Mouse (Mus musculus) stomach, embryonic 16.5 days (tissue): ENCODE data around the gene Adcy7. TPM values are rescaled to one million over a fixed set of nuclear protein-coding genes. Genes with fewer than 3 reads are reported as not detected.
A peak's percentile ranks its signal among the peaks of the same experiment; 100 is the strongest.

ENCODE experiments used
- ATAC-seq: fragments of 200-750 bp; cut with Nextera tagmentation; 2 replicates; pipeline ENCODE4 v1.8.0; 2017; ENCODE audit warnings: moderate number of reproducible peaks, moderate TSS enrichment; ENCODE audit not compliant: insufficient read depth, low FRiP score
- H3K27ac ChIP-seq: fragments of 300-500 bp; sonication (generic); 2 replicates; pipeline ENCODE4 v1.5.1; 2014; ENCODE audit warnings: low read length
- H3K27me3 ChIP-seq: fragments of 300-500 bp; sonication (generic); 2 replicates; pipeline ENCODE4 v1.6.1; 2014; ENCODE audit warnings: low read length, control low read depth, mixed read lengths; ENCODE audit not compliant: control insufficient read depth, insufficient read depth
- H3K36me3 ChIP-seq: fragments of 300-500 bp; sonication (generic); 2 replicates; pipeline ENCODE4 v1.6.1; 2014; ENCODE audit warnings: low read length; ENCODE audit not compliant: control insufficient read depth, insufficient read depth
- H3K4me1 ChIP-seq: fragments of 300-500 bp; sonication (generic); 2 replicates; pipeline ENCODE4 v1.6.1; 2014; ENCODE audit warnings: low read length, control low read depth, mixed read lengths; ENCODE audit not compliant: control insufficient read depth, insufficient read depth
- H3K4me2 ChIP-seq: fragments of 300-500 bp; sonication (generic); 2 replicates; pipeline ENCODE4 v1.6.1; 2014; ENCODE audit warnings: low read depth, low read length, mixed read lengths
- H3K4me3 ChIP-seq: fragments of 300-500 bp; sonication (generic); replicated peaks from 2 replicates; pipeline ENCODE4 v1.5.1; 2014; ENCODE audit warnings: mild to moderate bottlenecking, low read length
- H3K9ac ChIP-seq: fragments of 300-500 bp; sonication (generic); 2 replicates; pipeline ENCODE4 v1.6.1; 2014; ENCODE audit warnings: low read length
- H3K9me3 ChIP-seq: fragments of 300-500 bp; sonication (generic); replicated peaks from 2 replicates; pipeline ENCODE4 v1.6.1; 2016; ENCODE audit warnings: low read length, control low read depth; ENCODE audit not compliant: control insufficient read depth
- WGBS: fragments of 180-500 bp; shearing (Covaris S2); extraction: QIAGEN DNeasy Blood & Tissue Kit; methylation state at CpG from one replicate; pipeline ENCODE4 v1.1.7; 2014; 5-methylcytosine and 5-hydroxymethylcytosine counted together
- polyA plus RNA-seq: library from polyadenylated mRNA; unstranded; fragments of >200 nt; fragmentation: Nextera tagmentation; extraction: Ambion mirVana; gene quantifications from 2 replicates; pipeline ENCODE4 v1.2.1, GENCODE M21; 2015

Adcy7 gene
- polyA plus RNA-seq, 1 experiment from 2014 or later = 8.7 TPM

DNA sequence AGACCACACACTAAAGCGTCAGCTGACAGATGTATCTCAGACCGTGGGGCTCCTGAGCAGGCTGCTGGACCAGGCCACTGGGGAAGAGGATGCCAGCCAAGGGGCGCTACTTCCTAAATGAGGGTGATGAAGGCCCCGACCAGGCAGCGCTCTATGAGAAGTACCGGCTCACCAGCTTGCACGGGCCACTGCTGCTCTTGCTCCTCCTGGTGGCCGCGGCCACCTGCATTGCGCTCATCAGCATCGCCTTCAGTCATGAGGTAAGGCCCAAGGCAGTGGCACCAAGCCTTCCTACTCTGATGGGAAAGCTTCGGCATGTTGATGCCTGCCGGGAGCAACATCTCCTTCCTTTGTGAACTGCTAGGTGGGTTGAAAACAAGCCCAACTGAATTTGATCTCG lies 34.3 kb downstream of the Adcy7 start:
- Histone ChIP-seq H3K9me3 (no peaks in the 10 kb centered on the region), H3K27me3 (no peaks in the 10 kb centered on the region), H3K4me1 (peaks cover 3% of the 10 kb centered on the region; the same call in 1 of the 2 replicates), H3K4me3 (no peak overlapping the region), H3K4me2 (no peak overlapping the region), H3K9ac (no peak overlapping the region), H3K36me3 (no peaks in the 10 kb centered on the region), H3K27ac (no peak overlapping the region)
- 68% methylated on average over 14 of the region's 14 CpGs for WGBS
- peak; percentile 18; the same call in 1 of the 2 replicates for ATAC-seq

DNA sequence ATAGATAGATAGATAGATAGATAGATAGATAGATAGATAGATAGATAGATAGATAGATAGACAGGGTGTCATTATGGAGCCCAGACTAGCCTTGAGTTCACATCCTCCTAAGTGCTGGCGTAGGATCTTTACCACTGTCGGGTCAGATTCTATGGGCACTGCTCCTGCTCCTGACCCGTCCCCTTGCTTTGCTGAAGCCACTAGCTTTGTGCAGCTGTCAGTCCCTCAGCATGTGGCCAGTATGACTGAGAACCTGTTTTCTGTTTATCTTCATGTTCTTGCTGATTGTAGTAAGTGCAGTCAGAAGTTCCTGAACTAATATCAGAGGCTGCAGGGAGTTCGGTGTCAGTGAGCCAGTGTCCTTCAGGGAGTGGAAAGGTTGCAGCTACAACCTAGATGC lies 35.5 kb downstream of the Adcy7 start:
- Histone ChIP-seq H3K4me2 (no peak overlapping the region), H3K4me1 (no peaks in the 10 kb centered on the region), H3K27ac (no peak overlapping the region), H3K4me3 (no peak overlapping the region), H3K9ac (no peak overlapping the region), H3K9me3 (no peaks in the 10 kb centered on the region), H3K36me3 (no peaks in the 10 kb centered on the region), H3K27me3 (no peaks in the 10 kb centered on the region)
- 87% methylated on average over 4 of the region's 4 CpGs for WGBS
- no peak for ATAC-seq

DNA sequence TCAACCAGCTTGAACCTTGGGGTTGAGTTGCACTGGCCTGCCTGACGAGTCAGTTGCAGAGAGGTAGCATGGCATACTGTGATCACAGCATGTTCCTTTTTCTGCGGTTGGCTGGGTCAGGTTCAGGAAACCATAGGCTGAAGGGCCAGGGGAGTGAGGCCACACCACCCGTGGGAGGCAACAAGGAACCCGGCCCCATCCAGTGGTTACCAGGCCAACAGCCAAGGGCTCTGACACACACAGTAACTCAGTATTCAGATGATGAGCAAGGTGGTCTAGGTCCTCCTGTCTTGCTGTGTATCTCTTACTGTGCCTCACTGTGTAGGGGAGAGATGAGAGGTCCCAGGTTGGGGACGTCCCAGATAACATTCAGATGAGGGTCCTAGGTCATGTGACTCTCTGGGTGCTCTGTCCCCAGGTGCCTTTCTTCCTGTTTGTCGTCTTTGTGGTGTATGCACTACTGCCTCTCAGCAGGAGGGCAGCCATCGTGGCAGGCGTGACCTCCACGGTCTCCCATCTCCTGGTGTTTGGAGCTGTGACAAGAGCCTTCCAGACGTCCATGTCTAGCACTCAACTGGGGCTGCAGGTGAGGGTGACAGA lies 37.2 kb downstream of the Adcy7 start:
- Histone ChIP-seq H3K4me2 (no peak overlapping the region), H3K4me1 (no peaks in the 10 kb centered on the region), H3K27me3 (no peaks in the 10 kb centered on the region), H3K27ac (no peak overlapping the region), H3K9ac (no peak overlapping the region), H3K9me3 (no peaks in the 10 kb centered on the region), H3K4me3 (no peak overlapping the region), H3K36me3 (no peaks in the 10 kb centered on the region)
- 69% methylated on average over 10 of the region's 10 CpGs for WGBS
- no peak for ATAC-seq

DNA sequence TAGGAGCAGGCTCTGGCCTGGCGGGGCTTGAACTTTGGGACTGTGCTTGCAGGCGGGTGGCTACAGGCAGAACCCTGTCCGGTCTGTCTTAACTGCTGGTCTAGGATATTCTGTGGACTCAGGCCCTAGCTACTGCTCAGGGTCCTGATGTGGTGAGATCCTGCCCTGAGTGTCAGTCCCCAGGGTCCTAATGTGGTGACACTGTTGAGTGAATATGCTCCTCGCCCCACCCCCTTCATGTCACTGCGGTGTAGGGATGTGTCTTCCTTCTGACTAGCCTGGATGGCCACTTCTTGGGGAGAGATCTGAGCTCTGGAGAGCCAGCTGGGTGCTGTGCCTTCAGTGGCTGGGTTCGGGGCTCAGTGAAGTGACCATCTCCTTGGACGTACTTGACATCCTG lies 37.7 kb downstream of the Adcy7 start:
- 90% methylated on average over 7 of the region's 7 CpGs for WGBS
- H3K9me3 ChIP-seq = no peaks in the 10 kb centered on the region

DNA sequence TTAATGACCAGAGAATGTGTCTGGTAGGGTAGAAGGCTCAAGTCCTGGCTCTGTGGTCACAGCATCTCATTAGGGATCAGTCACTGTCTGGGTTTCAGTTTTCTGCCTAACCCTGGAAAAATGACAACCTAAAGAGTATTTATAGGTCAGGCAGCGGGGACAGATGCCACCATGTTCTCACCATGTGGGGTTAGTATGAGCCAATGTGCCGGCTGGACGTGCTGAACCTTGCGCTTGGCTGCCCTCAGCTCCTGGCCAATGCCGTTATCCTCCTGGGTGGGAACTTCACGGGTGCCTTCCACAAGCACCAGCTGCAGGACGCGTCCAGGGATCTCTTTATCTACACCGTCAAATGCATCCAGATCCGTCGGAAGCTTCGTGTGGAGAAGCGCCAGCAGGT lies 38.1 kb downstream of the Adcy7 start:
- Histone ChIP-seq H3K27ac (no peak overlapping the region), H3K27me3 (no peaks in the 10 kb centered on the region), H3K4me3 (no peak overlapping the region), H3K4me2 (no peak overlapping the region), H3K36me3 (no peaks in the 10 kb centered on the region), H3K9me3 (no peaks in the 10 kb centered on the region), H3K4me1 (no peaks in the 10 kb centered on the region), H3K9ac (no peak overlapping the region)
- no peak for ATAC-seq
- 93% methylated on average over 13 of the region's 13 CpGs for WGBS

More for the DNA sequence above, 37.7 kb downstream of the Adcy7 start:
- H3K36me3 ChIP-seq = no peaks in the 10 kb centered on the region
- no peaks in the 10 kb centered on the region for H3K4me1 ChIP-seq
- no peaks in the 10 kb centered on the region for H3K27me3 ChIP-seq
- H3K4me3 ChIP-seq = no peak overlapping the region
- H3K9ac ChIP-seq = no peak overlapping the region
- H3K4me2 ChIP-seq = no peak overlapping the region
- no peak overlapping the region for H3K27ac ChIP-seq
- no peak for ATAC-seq

DNA sequence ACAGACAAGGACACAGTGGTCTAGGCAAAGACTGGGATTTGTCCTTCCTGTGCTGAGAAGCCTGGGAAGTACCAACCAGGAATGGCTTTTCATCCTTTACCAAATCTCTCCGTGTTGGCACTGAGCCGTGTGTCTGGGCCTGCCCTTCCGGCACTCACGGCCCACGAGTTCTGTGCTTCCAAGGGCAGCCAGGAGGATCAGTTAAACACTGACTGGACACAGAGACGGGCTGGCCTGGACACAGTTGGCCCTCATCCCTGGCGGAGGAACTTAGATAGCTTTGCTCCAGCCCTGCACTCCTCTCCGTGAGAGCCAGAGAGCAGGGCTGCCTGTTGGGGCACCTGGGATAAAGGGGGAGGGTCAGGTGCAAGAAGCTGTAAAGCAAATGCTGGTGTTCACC lies 40.8 kb downstream of the Adcy7 start:
- no peak overlapping the region for H3K9ac ChIP-seq
- H3K4me1 ChIP-seq = peaks cover 13% of the 10 kb centered on the region
- no peak overlapping the region for H3K27ac ChIP-seq
- no peak overlapping the region for H3K4me2 ChIP-seq
- no peaks in the 10 kb centered on the region for H3K36me3 ChIP-seq
- no peak overlapping the region for H3K4me3 ChIP-seq
- WGBS = 68% methylated on average over 8 of the region's 8 CpGs
- H3K9me3 ChIP-seq = no peaks in the 10 kb centered on the region
- no peaks in the 10 kb centered on the region for H3K27me3 ChIP-seq
- no peak for ATAC-seq

DNA sequence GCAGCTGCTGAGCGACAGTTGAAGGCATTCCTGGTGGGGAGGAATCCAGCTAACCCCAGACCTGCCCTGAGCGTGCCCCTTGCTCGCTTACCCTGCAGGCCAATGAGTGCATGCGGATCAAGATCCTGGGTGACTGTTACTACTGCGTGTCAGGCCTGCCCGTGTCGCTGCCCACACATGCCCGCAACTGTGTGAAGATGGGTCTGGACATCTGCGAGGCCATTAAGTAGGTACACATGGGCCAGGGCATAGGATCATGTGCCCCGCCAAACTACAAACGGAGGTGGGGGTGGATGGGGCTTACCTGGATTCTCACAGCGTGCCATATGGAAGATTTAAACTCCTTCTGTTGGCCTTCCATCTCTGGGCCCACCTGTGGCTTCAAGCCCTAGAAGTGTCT lies 41.8 kb downstream of the Adcy7 start:
- 89% methylated on average over 12 of the region's 12 CpGs for WGBS
- H3K9ac ChIP-seq = no peak overlapping the region
- ATAC-seq = no peak
- peaks cover 13% of the 10 kb centered on the region for H3K4me1 ChIP-seq
- no peak overlapping the region for H3K27ac ChIP-seq
- H3K36me3 ChIP-seq = no peaks in the 10 kb centered on the region
- H3K27me3 ChIP-seq = no peaks in the 10 kb centered on the region
- no peaks in the 10 kb centered on the region for H3K9me3 ChIP-seq
- H3K4me3 ChIP-seq = no peak overlapping the region
- H3K4me2 ChIP-seq = no peak overlapping the region

DNA sequence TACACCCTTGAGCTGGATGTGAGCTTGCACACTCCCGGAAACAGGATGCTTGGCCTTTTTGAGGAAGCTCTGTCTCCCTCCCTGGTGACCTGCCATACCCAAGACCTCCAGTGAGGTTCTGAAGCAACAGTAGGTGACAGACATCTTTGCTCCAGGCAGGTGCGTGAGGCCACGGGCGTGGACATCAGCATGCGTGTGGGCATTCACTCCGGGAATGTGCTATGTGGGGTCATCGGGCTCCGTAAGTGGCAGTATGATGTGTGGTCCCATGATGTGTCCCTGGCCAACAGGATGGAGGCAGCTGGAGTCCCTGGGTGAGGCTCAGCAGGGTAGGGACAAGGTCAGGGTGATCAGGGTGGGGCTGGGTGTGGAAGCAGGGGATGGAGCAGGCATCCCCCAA lies 43.1 kb downstream of the Adcy7 start:
- H3K9ac ChIP-seq = no peak overlapping the region

DNA sequence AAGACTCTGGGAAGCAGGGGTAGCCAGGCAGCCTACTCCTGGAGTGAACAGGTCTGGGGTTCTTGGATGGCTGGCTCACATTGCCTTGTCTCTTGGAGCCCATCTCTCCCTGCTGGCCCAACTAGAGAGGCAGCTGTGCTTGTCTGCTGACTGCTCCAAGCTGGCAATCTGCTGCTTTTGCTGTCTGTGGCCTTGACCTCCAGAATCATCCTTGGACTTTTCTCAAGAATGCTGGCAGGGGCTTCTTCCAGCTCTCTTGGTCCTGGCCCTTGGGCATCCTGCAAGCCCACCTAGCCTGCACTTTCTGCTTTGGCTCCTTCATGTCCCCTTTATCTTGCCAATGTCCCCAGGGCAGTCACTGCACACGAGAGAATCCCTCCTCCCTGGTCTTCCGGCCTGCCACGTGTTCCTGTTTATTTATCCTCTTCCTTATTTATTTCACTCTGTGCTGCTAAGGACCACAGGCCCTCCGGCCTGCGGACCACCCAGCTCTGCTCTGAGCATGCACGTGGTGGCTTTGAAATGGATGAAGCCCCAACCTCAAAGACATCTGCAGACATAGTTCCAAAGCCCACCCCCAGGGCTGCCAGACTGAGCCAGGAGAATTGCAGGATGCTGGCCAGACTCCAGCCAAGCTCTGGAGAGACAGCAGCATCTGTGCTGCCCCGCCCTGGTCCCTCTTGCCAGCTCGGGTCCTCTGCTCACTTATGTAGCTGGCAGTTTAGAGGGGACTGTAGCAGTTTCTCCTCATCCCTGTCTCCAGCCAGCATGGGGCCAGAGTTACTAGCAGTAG lies 44.1 kb downstream of the Adcy7 start:
- Histone ChIP-seq H3K4me3 (no peak overlapping the region), H3K9ac (no peak overlapping the region), H3K4me1 (peaks cover 13% of the 10 kb centered on the region), H3K27me3 (no peaks in the 10 kb centered on the region), H3K36me3 (no peaks in the 10 kb centered on the region), H3K9me3 (no peaks in the 10 kb centered on the region), H3K27ac (peak overlapping the region; percentile 43; the same call in 1 of the 2 replicates), H3K4me2 (no peak overlapping the region)
- 24% methylated on average over 8 of the region's 8 CpGs for WGBS
- ATAC-seq = peak; percentile 72

More for the DNA sequence above, 43.1 kb downstream of the Adcy7 start:
- Histone ChIP-seq H3K9me3 (no peaks in the 10 kb centered on the region), H3K4me1 (peaks cover 13% of the 10 kb centered on the region), H3K27me3 (no peaks in the 10 kb centered on the region), H3K27ac (no peak overlapping the region), H3K4me3 (no peak overlapping the region), H3K4me2 (no peak overlapping the region), H3K36me3 (no peaks in the 10 kb centered on the region)
- ATAC-seq = no peak
- 93% methylated on average over 8 of the region's 8 CpGs for WGBS
